Mouse (Mus musculus) hindbrain, embryonic 13.5 days (tissue): Measurements from ENCODE around the gene Mtfp1. TPM values are rescaled to one million over a fixed set of nuclear protein-coding genes. Genes with fewer than 3 reads are reported as not detected.
A peak's percentile ranks its signal among the peaks of the same experiment; 100 is the strongest.
"Not testable (repeated sequence)": the region's sequence is repeated elsewhere in the genome, so short reads cannot be mapped to it uniquely, and the experiment has no call there.

Source experiments
- ATAC-seq: fragments of 200-750 bp; cut with Nextera tagmentation; 2 replicates; pipeline ENCODE4 v1.8.0; 2017; ENCODE audit warnings: moderate TSS enrichment; ENCODE audit not compliant: low FRiP score
- H3K27ac ChIP-seq: fragments of 300-500 bp; sonication (generic); 2 replicates; pipeline ENCODE4 v1.5.1; 2015; ENCODE audit warnings: inconsistent platforms, mild to moderate bottlenecking, moderate library complexity
- H3K27me3 ChIP-seq: fragments of 300-500 bp; sonication (generic); 2 replicates; pipeline ENCODE4 v1.6.1; 2015; ENCODE audit warnings: mild to moderate bottlenecking, inconsistent platforms
- H3K36me3 ChIP-seq: fragments of 300-500 bp; sonication (generic); 2 replicates; pipeline ENCODE4 v1.6.1; 2015; ENCODE audit warnings: mild to moderate bottlenecking, inconsistent platforms
- H3K4me1 ChIP-seq: fragments of 300-500 bp; sonication (generic); replicated peaks from 2 replicates; pipeline ENCODE4 v1.6.1; 2015; ENCODE audit warnings: inconsistent platforms
- H3K4me2 ChIP-seq: fragments of 300-500 bp; sonication (generic); 2 replicates; pipeline ENCODE4 v1.6.1; 2015; ENCODE audit warnings: inconsistent platforms, mild to moderate bottlenecking, moderate library complexity
- H3K4me3 ChIP-seq: fragments of 300-500 bp; sonication (generic); 2 replicates; pipeline ENCODE4 v1.5.1; 2015; ENCODE audit warnings: mild to moderate bottlenecking, inconsistent platforms
- H3K9ac ChIP-seq: fragments of 300-500 bp; sonication (generic); 2 replicates; pipeline ENCODE4 v1.6.1; 2015; ENCODE audit warnings: mild to moderate bottlenecking, inconsistent platforms
- H3K9me3 ChIP-seq: fragments of 300-500 bp; sonication (generic); 2 replicates; pipeline ENCODE4 v1.6.1; 2016; ENCODE audit warnings: inconsistent platforms
- WGBS: fragments of 180-500 bp; shearing (Covaris S2); methylation state at CpG from one replicate; pipeline ENCODE4 v1.1.7; 2015; 5-methylcytosine and 5-hydroxymethylcytosine counted together
- polyA plus RNA-seq: library from polyadenylated mRNA; unstranded; fragments of >200 nt; fragmentation: Nextera tagmentation; extraction: Ambion mirVana; gene quantifications from 2 replicates; pipeline ENCODE4 v1.2.1, GENCODE M21; 2015

Mtfp1 gene
- polyA plus RNA-seq, 1 experiment from 2014 or later: 5.7 TPM

DNA sequence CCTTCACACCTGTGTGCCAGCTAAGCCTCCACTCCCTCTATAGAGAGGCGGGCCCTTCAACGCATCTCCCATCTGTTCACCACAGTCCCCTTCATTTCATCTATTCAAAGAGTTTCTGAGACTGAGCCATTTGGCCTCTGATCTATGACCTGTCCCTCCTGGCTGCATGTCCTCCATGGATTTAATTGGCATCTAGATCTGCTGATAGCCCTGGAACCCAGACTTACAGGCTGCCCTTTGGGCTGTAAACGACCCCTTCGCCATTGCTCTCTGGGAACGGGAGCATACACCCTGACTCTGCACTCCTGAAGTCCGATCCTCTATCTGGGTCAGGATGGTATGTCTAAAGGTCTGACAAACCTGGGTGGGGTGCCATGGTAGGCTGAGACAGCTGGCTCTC lies 17.6 kb upstream of the Mtfp1 start:
- Histone ChIP-seq H3K27me3 (peaks cover 8% of the 10 kb centered on the region; the same call in 1 of the 2 replicates), H3K36me3 (peaks cover 24% of the 10 kb centered on the region), H3K4me3 (no peak overlapping the region), H3K27ac (no peak overlapping the region), H3K9me3 (no peaks in the 10 kb centered on the region), H3K4me2 (no peak overlapping the region), H3K9ac (no peak overlapping the region), H3K4me1 (peaks cover 18% of the 10 kb centered on the region)
- 87% methylated on average over 6 of the region's 6 CpGs for WGBS
- no peak for ATAC-seq

DNA sequence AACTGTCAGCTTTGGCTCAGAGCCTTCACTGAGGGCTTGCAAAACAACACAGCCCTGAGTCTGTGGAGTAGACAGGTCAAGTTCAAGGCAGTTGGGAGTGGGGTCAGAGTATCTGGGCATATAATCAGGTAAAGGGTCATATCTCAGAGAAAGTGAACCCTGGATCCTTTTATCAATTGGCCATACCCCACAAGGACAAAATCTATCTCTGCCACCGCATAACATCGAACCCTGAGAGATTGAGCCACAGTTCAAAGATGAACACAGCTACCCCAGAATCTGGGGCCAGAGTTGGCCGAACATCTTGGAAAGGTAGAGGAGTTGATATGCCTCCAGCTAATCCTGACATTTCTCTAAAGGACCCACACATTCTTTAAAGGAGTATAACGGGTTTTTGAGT lies 16.8 kb upstream of the Mtfp1 start:
- H3K4me2 ChIP-seq: no peak overlapping the region
- no peak overlapping the region for H3K4me3 ChIP-seq
- no peak for ATAC-seq
- H3K36me3 ChIP-seq: peaks cover 24% of the 10 kb centered on the region
- peaks cover 10% of the 10 kb centered on the region for H3K4me1 ChIP-seq
- peaks cover 8% of the 10 kb centered on the region; the same call in 1 of the 2 replicates for H3K27me3 ChIP-seq
- H3K27ac ChIP-seq: no peak overlapping the region
- H3K9me3 ChIP-seq: no peaks in the 10 kb centered on the region
- WGBS: 91% methylated on average over 4 of the region's 4 CpGs
- no peak overlapping the region for H3K9ac ChIP-seq

DNA sequence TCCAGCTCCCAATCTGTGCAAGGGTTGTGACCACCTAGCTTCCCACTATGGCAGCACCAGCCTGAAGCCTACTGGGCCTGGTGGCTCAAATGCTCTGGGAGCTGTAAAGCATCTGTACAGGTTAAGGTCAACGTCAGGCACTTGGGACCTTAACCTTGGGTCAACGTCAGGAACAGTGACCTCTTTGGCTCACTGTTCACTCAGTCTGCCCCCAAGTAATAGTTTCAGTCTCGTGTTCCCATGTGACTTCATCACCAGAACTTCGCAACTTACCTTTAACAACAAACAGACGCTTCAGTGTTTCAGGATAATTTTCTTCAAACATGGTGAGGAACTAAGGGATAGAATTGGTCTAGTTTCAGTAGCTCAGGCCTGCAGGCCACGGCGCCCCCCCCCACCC lies 13.4 kb upstream of the Mtfp1 start:
- 83% methylated on average over 7 of the region's 7 CpGs for WGBS
- H3K9ac ChIP-seq: no peak overlapping the region
- no peak overlapping the region for H3K27ac ChIP-seq
- no peak overlapping the region for H3K4me3 ChIP-seq
- no peaks in the 10 kb centered on the region for H3K27me3 ChIP-seq
- no peaks in the 10 kb centered on the region for H3K4me1 ChIP-seq
- no peaks in the 10 kb centered on the region for H3K9me3 ChIP-seq
- ATAC-seq: no peak
- no peak overlapping the region for H3K4me2 ChIP-seq
- H3K36me3 ChIP-seq: peaks cover 24% of the 10 kb centered on the region

DNA sequence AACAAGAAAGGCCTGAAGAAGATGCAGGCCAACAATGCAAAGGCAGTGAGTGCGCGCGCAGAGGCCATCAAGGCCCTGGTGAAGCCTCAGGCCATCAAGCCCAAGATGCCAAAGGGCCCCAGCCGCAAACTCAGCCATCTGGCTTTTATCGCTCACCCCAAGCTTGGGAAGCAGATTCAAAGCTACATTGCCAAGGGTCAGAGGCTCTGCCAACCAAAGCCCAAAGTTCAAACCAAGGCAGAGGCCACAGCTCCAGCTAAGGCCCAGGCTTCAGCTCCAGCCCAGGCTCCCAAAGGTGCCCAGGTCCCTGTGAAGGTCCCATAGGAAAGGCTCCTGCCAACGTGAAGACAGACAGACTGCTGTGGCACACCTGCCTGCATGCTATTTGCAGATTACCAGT lies 12.7 kb upstream of the Mtfp1 start:
- not testable (repeated sequence) for ATAC-seq, H3K9me3 ChIP-seq, H3K4me3 ChIP-seq, H3K27me3 ChIP-seq, H3K4me1 ChIP-seq, H3K9ac ChIP-seq, H3K4me2 ChIP-seq, H3K27ac ChIP-seq
- peaks cover 24% of the 10 kb centered on the region for H3K36me3 ChIP-seq
- 94% methylated on average over 6 of the region's 6 CpGs for WGBS

DNA sequence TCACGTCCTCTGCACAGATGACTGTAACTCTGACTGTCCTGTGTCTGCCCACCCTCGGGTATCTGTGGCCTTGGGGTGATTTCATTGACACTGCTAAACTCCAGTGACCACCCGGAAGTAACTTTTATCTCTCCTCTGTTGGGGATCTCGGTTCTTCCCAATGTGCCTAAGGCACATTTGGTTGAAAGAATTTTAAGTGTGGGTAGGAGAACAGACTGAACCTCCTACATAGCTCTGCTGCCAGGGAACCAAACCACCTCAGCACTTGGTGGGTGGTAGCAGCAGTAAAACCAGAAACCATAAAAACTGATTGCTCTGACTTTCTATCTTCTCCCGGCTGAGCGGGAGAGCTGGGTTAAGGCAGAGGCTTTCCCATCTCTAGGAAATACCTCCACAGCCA lies 10.2 kb upstream of the Mtfp1 start:
- no peaks in the 10 kb centered on the region for H3K27me3 ChIP-seq
- ATAC-seq: no peak
- H3K27ac ChIP-seq: no peak overlapping the region
- peaks cover 19% of the 10 kb centered on the region for H3K36me3 ChIP-seq
- no peak overlapping the region for H3K4me3 ChIP-seq
- no peak overlapping the region for H3K4me2 ChIP-seq
- H3K9ac ChIP-seq: no peak overlapping the region
- no peaks in the 10 kb centered on the region for H3K4me1 ChIP-seq
- no peaks in the 10 kb centered on the region for H3K9me3 ChIP-seq
- 76% methylated on average over 6 of the region's 6 CpGs for WGBS

DNA sequence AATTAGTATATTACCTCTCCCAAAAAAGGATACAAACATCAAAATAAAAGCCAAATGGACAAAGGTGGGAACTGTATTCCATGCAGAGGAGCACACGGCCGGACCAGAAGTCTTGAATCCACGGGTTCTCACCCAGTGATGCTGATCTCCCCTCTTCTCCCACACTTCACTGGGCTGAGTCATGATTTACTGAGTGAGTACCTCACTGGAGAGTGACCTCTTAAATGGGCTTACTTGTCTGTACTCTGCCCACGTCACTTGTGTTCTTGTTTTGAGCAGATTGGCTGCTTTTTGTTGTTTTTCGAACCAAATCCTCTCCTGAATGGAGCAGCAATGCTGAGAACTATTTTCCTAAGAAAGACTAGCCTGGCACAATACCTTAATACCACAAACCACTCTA lies 9.7 kb upstream of the Mtfp1 start:
- no peak overlapping the region for H3K9ac ChIP-seq
- H3K4me1 ChIP-seq: no peaks in the 10 kb centered on the region
- no peaks in the 10 kb centered on the region for H3K9me3 ChIP-seq
- no peak overlapping the region for H3K27ac ChIP-seq
- H3K36me3 ChIP-seq: peaks cover 14% of the 10 kb centered on the region
- WGBS: 92% methylated on average over 5 of the region's 5 CpGs
- ATAC-seq: no peak
- no peak overlapping the region for H3K4me3 ChIP-seq
- no peaks in the 10 kb centered on the region for H3K27me3 ChIP-seq
- H3K4me2 ChIP-seq: no peak overlapping the region

DNA sequence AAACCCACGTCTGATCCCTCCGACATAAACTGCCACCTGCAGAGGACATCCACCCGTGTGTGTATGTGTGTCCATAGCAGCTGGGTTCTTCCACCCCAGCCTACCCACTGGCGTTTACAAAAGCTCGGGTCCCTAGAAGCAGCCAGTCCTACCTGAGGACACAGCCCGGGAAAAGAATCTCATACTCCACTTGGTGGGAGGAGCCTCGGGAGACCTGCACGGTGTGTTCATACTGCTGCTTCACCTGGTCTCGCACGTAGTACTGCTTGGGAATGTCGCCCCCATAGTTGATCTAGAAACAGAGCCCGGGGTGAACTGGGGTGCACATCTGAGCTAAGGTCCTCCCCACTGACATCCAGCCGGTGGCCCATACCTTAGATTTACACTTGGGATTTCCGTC lies 8.3 kb upstream of the Mtfp1 start:
- Histone ChIP-seq H3K4me1 (no peaks in the 10 kb centered on the region), H3K4me2 (no peak overlapping the region), H3K27ac (no peak overlapping the region), H3K9ac (no peak overlapping the region), H3K4me3 (no peak overlapping the region), H3K27me3 (no peaks in the 10 kb centered on the region), H3K9me3 (no peaks in the 10 kb centered on the region), H3K36me3 (peaks cover 3% of the 10 kb centered on the region)
- ATAC-seq: no peak
- WGBS: 86% methylated on average over 14 of the region's 14 CpGs

DNA sequence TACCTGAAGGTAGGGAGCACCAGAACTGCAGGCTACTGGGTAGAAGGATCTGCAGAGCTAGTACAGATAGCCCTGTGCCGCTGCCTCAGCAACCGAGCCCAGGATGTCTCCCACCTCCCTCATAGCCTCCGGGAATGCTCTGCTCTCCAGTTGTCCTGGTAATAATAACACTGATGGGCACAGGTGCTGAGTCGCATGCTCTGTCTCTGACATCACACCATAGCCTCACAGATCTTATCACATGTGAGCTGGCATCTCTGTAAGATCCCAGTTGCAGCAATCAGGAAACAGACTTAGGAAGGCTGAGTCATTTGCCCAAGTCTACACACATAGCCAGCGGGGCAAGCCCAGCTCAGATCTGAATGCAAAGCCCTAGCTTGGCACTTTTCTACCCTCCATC lies 6.6 kb upstream of the Mtfp1 start:
- H3K4me1 ChIP-seq: peaks cover 11% of the 10 kb centered on the region
- no peak overlapping the region for H3K4me3 ChIP-seq
- no peak overlapping the region for H3K9ac ChIP-seq
- ATAC-seq: no peak
- no peaks in the 10 kb centered on the region for H3K9me3 ChIP-seq
- no peak overlapping the region for H3K4me2 ChIP-seq
- H3K27ac ChIP-seq: no peak overlapping the region
- no peaks in the 10 kb centered on the region for H3K27me3 ChIP-seq
- WGBS: 87% methylated on average over 5 of the region's 5 CpGs
- H3K36me3 ChIP-seq: no peaks in the 10 kb centered on the region; the same call in none of the 2 replicates

DNA sequence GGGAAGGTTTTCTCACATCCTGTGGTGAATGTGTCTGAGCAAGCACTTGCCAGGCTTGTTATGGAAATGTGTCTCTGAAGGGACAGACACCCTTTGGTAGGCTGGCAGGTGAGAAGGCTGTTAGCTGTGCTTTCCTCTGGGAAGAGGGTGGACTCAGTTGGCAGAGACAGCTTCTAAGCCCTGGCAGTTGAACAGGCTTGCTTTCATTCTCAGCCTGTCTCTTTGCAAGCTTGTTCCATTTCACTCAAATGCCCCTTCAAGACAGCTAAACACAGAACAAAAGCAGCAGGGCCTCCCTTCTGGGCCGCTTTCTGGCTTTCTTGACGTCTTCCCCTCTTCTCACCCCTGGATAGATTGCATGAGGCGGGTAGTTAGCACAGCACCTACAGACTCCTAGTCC lies 4.2 kb upstream of the Mtfp1 start:
- Histone ChIP-seq H3K27ac (no peak overlapping the region), H3K4me1 (peaks cover 29% of the 10 kb centered on the region), H3K36me3 (no peaks in the 10 kb centered on the region; the same call in 1 of the 2 replicates), H3K27me3 (no peaks in the 10 kb centered on the region), H3K9me3 (no peaks in the 10 kb centered on the region), H3K4me2 (no peak overlapping the region), H3K9ac (no peak overlapping the region), H3K4me3 (no peak overlapping the region)
- 69% methylated on average over 3 of the region's 3 CpGs for WGBS
- no peak for ATAC-seq

DNA sequence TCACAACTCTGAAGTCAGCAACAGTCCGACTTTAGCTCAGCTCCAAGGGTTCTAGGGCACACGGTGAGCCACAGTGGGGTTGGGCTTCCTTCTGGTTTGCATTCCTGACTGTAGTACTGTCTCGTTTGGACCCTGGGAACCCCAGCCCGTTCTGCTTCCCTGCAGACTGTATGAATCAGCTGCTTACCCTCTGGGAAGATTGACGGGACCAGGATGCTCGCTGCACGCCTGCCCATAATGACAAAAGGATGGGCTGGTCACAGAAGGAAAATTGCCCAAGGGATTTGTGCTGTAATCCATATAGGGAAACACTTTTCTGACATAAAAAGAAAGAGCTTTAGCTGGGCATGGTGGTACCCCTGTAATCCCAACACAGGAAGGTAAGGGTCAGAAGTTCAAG lies 3.6 kb upstream of the Mtfp1 start:
- Histone ChIP-seq H3K4me3 (no peak overlapping the region), H3K27me3 (no peaks in the 10 kb centered on the region), H3K9ac (no peak overlapping the region), H3K4me1 (peaks cover 34% of the 10 kb centered on the region), H3K36me3 (no peaks in the 10 kb centered on the region; the same call in 1 of the 2 replicates), H3K9me3 (no peaks in the 10 kb centered on the region), H3K4me2 (no peak overlapping the region), H3K27ac (no peak overlapping the region)
- 73% methylated on average over 7 of the region's 7 CpGs for WGBS
- ATAC-seq: no peak

DNA sequence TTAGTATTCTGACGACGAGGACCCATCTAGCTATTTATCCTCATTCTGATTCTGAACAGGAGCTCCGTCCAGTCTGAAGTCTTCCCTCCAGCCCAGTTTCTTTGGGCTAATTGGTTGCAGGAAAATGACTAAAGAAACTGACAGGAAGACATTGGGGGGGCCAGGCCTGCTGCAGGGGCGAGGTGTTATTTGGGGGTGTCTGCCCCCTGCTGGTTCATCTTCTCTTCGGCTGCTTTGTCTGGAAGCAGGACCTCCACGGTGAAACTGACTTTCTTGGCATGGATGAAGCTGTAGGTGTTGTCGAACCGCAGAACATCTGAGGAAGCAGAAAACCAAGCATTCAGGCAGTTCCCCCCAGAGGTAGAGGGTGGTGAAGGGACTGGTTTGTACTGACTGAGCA lies 2.9 kb upstream of the Mtfp1 start:
- H3K27me3 ChIP-seq: no peaks in the 10 kb centered on the region
- H3K9me3 ChIP-seq: no peaks in the 10 kb centered on the region
- 65% methylated on average over 8 of the region's 8 CpGs for WGBS
- no peaks in the 10 kb centered on the region; the same call in 1 of the 2 replicates for H3K36me3 ChIP-seq
- H3K27ac ChIP-seq: no peak overlapping the region
- no peak overlapping the region for H3K4me2 ChIP-seq
- no peak overlapping the region for H3K9ac ChIP-seq
- peaks cover 34% of the 10 kb centered on the region for H3K4me1 ChIP-seq
- ATAC-seq: no peak
- no peak overlapping the region for H3K4me3 ChIP-seq

DNA sequence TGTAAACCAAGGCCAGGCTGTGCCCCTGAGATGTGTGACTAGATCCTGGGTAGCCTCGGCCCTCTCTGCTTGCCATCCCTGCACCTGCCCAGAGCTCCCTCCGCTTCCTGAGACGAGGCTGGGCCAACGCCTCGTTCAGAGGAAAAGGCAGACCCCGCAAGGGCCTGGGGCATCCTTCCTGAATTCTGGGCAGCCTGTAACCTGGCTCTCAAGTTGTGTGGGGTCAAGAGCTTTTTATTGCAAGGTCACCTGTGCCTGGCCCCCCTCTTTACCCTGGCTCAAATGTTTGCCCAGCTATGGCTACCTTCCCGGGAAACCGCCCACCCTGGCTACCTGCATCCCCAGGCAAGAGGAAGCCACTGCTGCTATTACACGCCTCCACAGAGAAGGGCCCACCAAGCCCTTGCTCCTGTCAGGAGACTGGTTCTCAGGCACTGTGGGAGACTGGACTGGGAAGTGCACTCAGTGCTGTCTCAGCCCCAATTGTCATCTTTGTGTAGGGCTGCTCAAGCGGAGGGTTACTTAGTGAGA lies 1.9 kb upstream of the Mtfp1 start:
- peaks cover 34% of the 10 kb centered on the region for H3K4me1 ChIP-seq
- H3K36me3 ChIP-seq: peaks cover 2% of the 10 kb centered on the region; the same call in 1 of the 2 replicates
- H3K4me3 ChIP-seq: peak overlapping the region; percentile 50
- H3K27me3 ChIP-seq: no peaks in the 10 kb centered on the region
- WGBS: 27% methylated on average over 10 of the region's 10 CpGs
- peak overlapping the region; percentile 90 for H3K4me2 ChIP-seq
- H3K9me3 ChIP-seq: no peaks in the 10 kb centered on the region
- peak overlapping the region; percentile 95 for H3K27ac ChIP-seq
- ATAC-seq: peak; percentile 61
- H3K9ac ChIP-seq: peak overlapping the region; percentile 88

DNA sequence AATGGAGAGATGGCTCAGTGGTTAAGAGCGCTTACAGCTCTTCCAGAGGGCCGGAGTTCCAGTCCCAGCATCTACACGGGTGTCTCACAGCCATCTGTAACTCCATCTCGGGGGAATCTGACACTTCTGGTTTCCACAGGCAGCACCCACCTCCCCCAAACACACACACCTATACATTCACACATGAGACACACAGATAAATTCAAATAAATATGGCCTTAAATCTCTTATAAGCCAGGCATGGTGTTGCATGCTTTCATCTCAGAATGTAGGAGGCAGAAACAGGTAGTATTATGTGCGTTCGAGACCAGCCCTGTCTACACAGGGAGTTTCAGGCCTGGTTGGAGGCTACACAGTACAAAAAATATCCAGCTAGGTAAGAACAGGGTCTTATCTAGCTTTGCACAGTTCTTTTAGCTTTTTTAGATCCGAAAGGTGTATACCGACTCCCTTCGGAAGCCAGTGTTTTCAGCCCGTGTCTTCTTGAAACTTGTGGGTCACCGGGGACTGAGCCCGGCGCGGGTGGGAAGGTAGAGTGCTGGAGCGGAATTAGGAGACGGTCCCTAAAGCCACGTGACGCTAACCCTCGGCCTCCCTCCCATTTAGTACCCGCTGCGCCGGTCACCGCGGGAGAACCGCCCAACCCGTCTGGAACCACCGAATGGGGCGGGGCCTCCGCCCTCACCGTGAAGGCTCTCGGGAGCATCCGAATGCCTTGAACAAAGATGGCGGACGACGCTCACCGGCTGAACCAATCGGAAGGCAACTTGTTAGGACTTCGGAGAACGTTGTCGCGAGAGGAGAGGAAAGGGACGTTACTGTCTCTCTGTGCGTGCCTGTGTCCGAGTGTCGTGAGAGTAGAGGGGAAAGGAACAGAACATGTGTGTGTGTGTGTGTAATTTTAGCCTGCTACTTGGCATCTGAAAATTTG lies 1.1 kb upstream of the Mtfp1 start:
- Histone ChIP-seq H3K27me3 (no peaks in the 10 kb centered on the region), H3K9me3 (no peaks in the 10 kb centered on the region), H3K27ac (peak overlapping the region; percentile 95), H3K4me2 (peak overlapping the region; percentile 90), H3K4me1 (peaks cover 34% of the 10 kb centered on the region), H3K36me3 (peaks cover 10% of the 10 kb centered on the region), H3K4me3 (peak overlapping the region; percentile 50), H3K9ac (peak overlapping the region; percentile 88)
- WGBS: 4% methylated on average over 45 of the region's 45 CpGs
- ATAC-seq: peak; percentile 95
